Mouse (Mus musculus) liver, postnatal 0 days (tissue): Measurements from ENCODE around the gene Mslnl. TPM values are rescaled to one million over a fixed set of nuclear protein-coding genes. Genes with fewer than 3 reads are reported as not detected.
"Not testable (repeated sequence)": the region's sequence is repeated elsewhere in the genome, so short reads cannot be mapped to it uniquely, and the experiment has no call there.

Experiments used
- ATAC-seq: fragments of 200-750 bp; cut with Nextera tagmentation; 2 replicates; pipeline ENCODE4 v1.8.0; 2017; ENCODE audit warnings: mild to moderate bottlenecking, moderate library complexity
- DNase-seq: peaks from one replicate; pipeline ENCODE4 v3.0.0-alpha.2; 2016
- H3K27ac ChIP-seq: fragments of 300-500 bp; sonication (generic); 2 replicates; pipeline ENCODE4 v1.5.1; 2014; ENCODE audit warnings: antibody characterized with exemption, moderate library complexity, mild to moderate bottlenecking, low read depth
- H3K27me3 ChIP-seq: fragments of 300-500 bp; sonication (generic); 2 replicates; pipeline ENCODE4 v1.6.1; 2014; ENCODE audit warnings: low read length, control low read depth, mixed read lengths; ENCODE audit not compliant: insufficient read depth
- H3K36me3 ChIP-seq: fragments of 300-500 bp; sonication (generic); replicated peaks from 2 replicates; pipeline ENCODE4 v1.6.1; 2014; ENCODE audit warnings: mild to moderate bottlenecking, control low read depth, low read length, moderate library complexity, mixed read lengths; ENCODE audit not compliant: insufficient read depth
- H3K4me1 ChIP-seq: fragments of 300-500 bp; sonication (generic); 2 replicates; pipeline ENCODE4 v1.6.1; 2014; ENCODE audit warnings: antibody characterized with exemption, mild to moderate bottlenecking, control low read depth; ENCODE audit not compliant: insufficient read depth
- H3K4me2 ChIP-seq: fragments of 300-500 bp; sonication (generic); 2 replicates; pipeline ENCODE4 v1.6.1; 2014; ENCODE audit warnings: low read depth, mild to moderate bottlenecking, low read length, moderate library complexity, mixed read lengths
- H3K4me3 ChIP-seq: fragments of 300-500 bp; sonication (generic); 2 replicates; pipeline ENCODE4 v1.5.1; 2014; ENCODE audit warnings: low read depth, low read length
- H3K9ac ChIP-seq: fragments of 300-500 bp; sonication (generic); replicated peaks from 2 replicates; pipeline ENCODE4 v1.6.1; 2014; ENCODE audit warnings: mild to moderate bottlenecking, moderate library complexity
- H3K9me3 ChIP-seq: fragments of 300-500 bp; sonication (generic); 2 replicates; pipeline ENCODE4 v1.6.1; 2016; ENCODE audit warnings: mild to moderate bottlenecking, control low read depth, low read length, mixed read lengths
- CTCF ChIP-seq: sonication (generic); IDR thresholded peaks from 2 replicates; pipeline ENCODE4 v1.5.1; 2016; ENCODE audit warnings: antibody characterized with exemption, low read depth
- EP300 ChIP-seq: IDR thresholded peaks from 2 replicates; pipeline ENCODE4 v1.6.1; 2016; ENCODE audit warnings: antibody characterized with exemption, low read depth, mild to moderate bottlenecking
- WGBS: fragments of 180-500 bp; shearing (Covaris S2); extraction: QIAGEN DNeasy Blood & Tissue Kit; methylation state at CpG from one replicate; pipeline ENCODE4 v1.1.7; 2014; ENCODE audit not compliant: insufficient replicate concordance; 5-methylcytosine and 5-hydroxymethylcytosine counted together
- polyA plus RNA-seq: library from polyadenylated mRNA; unstranded; fragments of >200 nt; fragmentation: Nextera tagmentation; extraction: Ambion mirVana; gene quantifications from 2 replicates; pipeline ENCODE4 v1.2.1, GENCODE M21; 2015

The Mslnl gene
- polyA plus RNA-seq, 1 experiment from 2014 or later, result not detected

GRCm38 (mm10) chr17:25738861-25739260, 3.0 kb downstream of the Mslnl start:
- ATAC-seq, result no peak
- TF ChIP-seq CTCF (no peak), EP300 (no peak)
- DNase-seq, result no peak
- Histone ChIP-seq H3K9ac (no peak overlapping the region), H3K27ac (no peak overlapping the region), H3K4me3 (no peak overlapping the region), H3K36me3 (no peaks in the 10 kb centered on the region), H3K4me1 (no peaks in the 10 kb centered on the region), H3K4me2 (no peak overlapping the region), H3K9me3 (no peaks in the 10 kb centered on the region), H3K27me3 (no peaks in the 10 kb centered on the region)
- WGBS, result 70% methylated on average over 7 of the region's 7 CpGs

- 67% methylated on average over 12 of the region's 12 CpGs for WGBS
- not testable (repeated sequence) for H3K27me3 ChIP-seq, H3K4me1 ChIP-seq, H3K36me3 ChIP-seq, H3K9me3 ChIP-seq, DNase-seq, H3K4me2 ChIP-seq, ATAC-seq, H3K4me3 ChIP-seq, H3K9ac ChIP-seq, H3K27ac ChIP-seq
Measured at GRCm38 (mm10) chr17:25741471-25741870, 5.6 kb downstream of the Mslnl start.

GRCm38 (mm10) chr17:25743831-25744230, 8.0 kb downstream of the Mslnl start:
- no peaks in the 10 kb centered on the region for H3K9me3 ChIP-seq
- DNase-seq (no peak), ATAC-seq (no peak)
- no peak overlapping the region for H3K9ac ChIP-seq
- H3K4me2 ChIP-seq, result no peak overlapping the region
- 76% methylated on average over 9 of the region's 9 CpGs for WGBS
- no peaks in the 10 kb centered on the region for H3K27me3 ChIP-seq
- no peak overlapping the region for H3K4me3 ChIP-seq
- TF ChIP-seq EP300, result no peak
- no peak for TF ChIP-seq CTCF
- H3K36me3 ChIP-seq, result no peaks in the 10 kb centered on the region
- H3K4me1 ChIP-seq, result no peaks in the 10 kb centered on the region
- no peak overlapping the region for H3K27ac ChIP-seq

GRCm38 (mm10) chr17:25744311-25744710, 8.5 kb downstream of the Mslnl start:
- TF ChIP-seq EP300, result no peak
- TF ChIP-seq CTCF, result no peak
- Histone ChIP-seq H3K27ac (no peak overlapping the region), H3K9me3 (no peaks in the 10 kb centered on the region), H3K36me3 (no peaks in the 10 kb centered on the region), H3K4me3 (no peak overlapping the region), H3K4me2 (no peak overlapping the region), H3K9ac (no peak overlapping the region), H3K27me3 (no peaks in the 10 kb centered on the region), H3K4me1 (no peaks in the 10 kb centered on the region)
- DNase-seq, result no peak
- 78% methylated on average over 10 of the region's 10 CpGs for WGBS
- ATAC-seq, result no peak

- ATAC-seq (no peak), DNase-seq (no peak)
- Histone ChIP-seq H3K36me3 (no peaks in the 10 kb centered on the region), H3K27ac (no peak overlapping the region), H3K9me3 (no peaks in the 10 kb centered on the region), H3K4me1 (no peaks in the 10 kb centered on the region), H3K4me2 (no peak overlapping the region), H3K9ac (no peak overlapping the region), H3K27me3 (no peaks in the 10 kb centered on the region), H3K4me3 (no peak overlapping the region)
- 84% methylated on average over 4 of the region's 4 CpGs for WGBS
- TF ChIP-seq EP300 (no peak), CTCF (no peak)
Measured at GRCm38 (mm10) chr17:25748238-25748637, 12.4 kb downstream of the Mslnl start.

- Histone ChIP-seq H3K4me1 (no peaks in the 10 kb centered on the region), H3K27me3 (no peaks in the 10 kb centered on the region), H3K9ac (no peak overlapping the region), H3K9me3 (no peaks in the 10 kb centered on the region), H3K36me3 (no peaks in the 10 kb centered on the region), H3K4me3 (no peak overlapping the region), H3K27ac (no peak overlapping the region), H3K4me2 (no peak overlapping the region)
- DNase-seq (no peak), ATAC-seq (no peak)
- TF ChIP-seq CTCF (no peak), EP300 (no peak)
- WGBS, result 64% methylated on average over 6 of the region's 6 CpGs
Measured at GRCm38 (mm10) chr17:25749314-25749713, 13.5 kb downstream of the Mslnl start.

- ATAC-seq (no peak), DNase-seq (peak; percentile 39)
- H3K9me3 ChIP-seq, result no peaks in the 10 kb centered on the region
- H3K4me3 ChIP-seq, result no peak overlapping the region
- no peak overlapping the region for H3K9ac ChIP-seq
- H3K27ac ChIP-seq, result no peak overlapping the region
- H3K4me1 ChIP-seq, result no peaks in the 10 kb centered on the region
- no peaks in the 10 kb centered on the region for H3K36me3 ChIP-seq
- TF ChIP-seq EP300 (no peak), CTCF (no peak)
- H3K4me2 ChIP-seq, result no peak overlapping the region
- WGBS, result 61% methylated on average over 5 of the region's 5 CpGs
- H3K27me3 ChIP-seq, result no peaks in the 10 kb centered on the region
Measured at GRCm38 (mm10) chr17:25751446-25751845, 15.6 kb downstream of the Mslnl start.
